Mouse (Mus musculus) E14TG2a.4 (cell line): ENCODE results near the gene Kri1.

Experiments
- CTCF ChIP-seq: conservative IDR thresholded peaks from 2 replicates; pipeline ENCODE4 v1.5.1; 2014; ENCODE audit warnings: low read length
- NANOG ChIP-seq: IDR thresholded peaks from 2 replicates; pipeline ENCODE4 v1.6.1; 2014; ENCODE audit warnings: borderline replicate concordance, low read length, mixed read lengths
- POU5F1 ChIP-seq: IDR thresholded peaks from 2 replicates; pipeline ENCODE4 v1.6.1; 2014; ENCODE audit warnings: low read length, borderline replicate concordance

GRCm38 (mm10) chr9:21273094-21273493 is 14.7 kb downstream of the Kri1 start:
- TF ChIP-seq CTCF (no peak), NANOG (no peak), POU5F1 (no peak)
